Mouse (Mus musculus) thymus, postnatal 14 days (tissue): ENCODE results near the gene Nlgn3.
"Not testable (repeated sequence)": the region's sequence is repeated elsewhere in the genome, so short reads cannot be mapped to it uniquely, and the experiment has no call there.

Experiments
- DNase-seq: peaks from one replicate; pipeline ENCODE4 v3.0.0; 2021

The Nlgn3 gene

DNA sequence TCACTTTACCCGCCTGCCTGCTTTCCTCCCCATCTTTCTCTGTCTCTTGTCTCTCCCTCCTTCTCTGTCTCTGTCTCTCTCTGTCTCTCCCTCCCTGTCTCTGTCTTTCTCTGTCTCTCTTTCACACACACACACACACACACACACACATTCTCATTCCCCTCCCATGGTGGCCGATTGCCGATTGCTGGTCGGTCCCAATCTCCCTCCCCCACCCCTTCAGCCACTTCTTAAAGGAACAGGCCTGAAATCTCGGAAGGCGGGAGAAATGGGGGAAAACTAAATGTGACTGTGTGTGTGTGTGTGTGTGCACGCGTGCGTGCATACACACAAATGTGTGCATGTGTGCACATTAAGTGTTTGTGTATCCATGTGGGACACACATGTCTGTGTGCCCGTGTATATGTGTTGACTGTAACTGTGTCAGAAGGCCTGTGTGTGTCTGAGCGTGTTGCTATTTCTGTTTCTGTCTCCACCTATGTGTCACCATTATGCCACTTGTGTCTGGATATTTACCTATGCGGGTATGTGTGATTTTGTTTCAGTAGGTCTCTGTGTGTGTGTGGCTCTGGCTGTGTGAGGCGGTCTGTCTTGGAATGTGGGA is 1.6 kb downstream of the Nlgn3 start:
- DNase-seq: no peak

DNA sequence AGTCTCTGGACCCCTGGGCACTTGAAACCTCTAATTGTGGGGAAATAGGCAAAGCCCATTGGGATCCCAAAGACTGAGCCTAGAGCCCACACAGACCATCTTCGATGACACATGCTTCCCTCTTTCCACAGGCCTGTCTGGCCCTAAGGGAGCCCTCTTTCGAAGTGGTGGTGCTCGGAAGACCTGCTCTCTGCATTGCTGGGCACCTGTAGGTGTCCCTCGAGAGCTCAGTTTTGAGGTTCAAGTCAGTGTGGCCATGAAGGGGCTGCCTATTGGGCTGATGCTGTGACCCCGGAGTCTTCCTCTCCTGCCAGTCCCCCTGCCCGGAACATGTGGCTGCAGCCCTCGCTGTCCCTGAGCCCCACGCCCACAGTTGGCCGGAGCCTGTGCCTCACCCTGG is 2.7 kb downstream of the Nlgn3 start:
- DNase-seq: no peak

DNA sequence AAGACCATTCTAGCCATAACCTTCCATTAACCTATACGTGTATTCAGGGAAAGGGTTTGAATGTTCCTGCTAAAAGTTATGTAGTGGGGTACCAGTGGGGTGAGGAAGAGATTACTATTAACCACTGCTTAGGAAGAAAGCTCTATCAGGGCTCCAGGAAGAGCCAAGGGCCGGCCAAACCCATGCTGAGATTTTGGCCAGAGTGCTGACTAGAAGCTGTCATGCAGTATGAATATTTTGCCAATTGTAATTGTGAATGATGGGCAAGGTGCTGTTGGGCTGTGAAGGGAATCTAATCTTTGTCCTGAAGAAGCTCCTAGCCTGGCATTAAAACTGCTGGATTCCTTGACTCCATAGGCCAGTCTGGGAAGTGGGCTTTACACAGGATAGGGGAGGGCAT is 5.7 kb downstream of the Nlgn3 start:
- DNase-seq: no peak

DNA sequence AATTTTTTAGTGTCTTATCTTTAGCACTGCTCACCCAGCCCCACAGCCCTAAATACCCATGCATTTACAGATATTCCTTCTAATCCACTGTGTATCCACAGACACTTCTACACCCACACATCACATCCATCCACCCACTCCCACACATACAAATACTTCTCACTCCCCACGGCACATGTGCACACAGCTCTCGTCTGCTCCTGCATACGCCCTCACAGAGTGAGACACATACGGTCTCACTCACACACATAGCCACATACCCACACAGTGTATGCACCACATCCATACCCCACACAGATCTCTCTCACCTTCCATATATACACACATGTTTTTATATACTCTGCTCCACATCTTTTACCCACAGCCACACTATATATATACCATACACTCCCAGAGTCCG is 10.3 kb downstream of the Nlgn3 start:
- DNase-seq: no peak

DNA sequence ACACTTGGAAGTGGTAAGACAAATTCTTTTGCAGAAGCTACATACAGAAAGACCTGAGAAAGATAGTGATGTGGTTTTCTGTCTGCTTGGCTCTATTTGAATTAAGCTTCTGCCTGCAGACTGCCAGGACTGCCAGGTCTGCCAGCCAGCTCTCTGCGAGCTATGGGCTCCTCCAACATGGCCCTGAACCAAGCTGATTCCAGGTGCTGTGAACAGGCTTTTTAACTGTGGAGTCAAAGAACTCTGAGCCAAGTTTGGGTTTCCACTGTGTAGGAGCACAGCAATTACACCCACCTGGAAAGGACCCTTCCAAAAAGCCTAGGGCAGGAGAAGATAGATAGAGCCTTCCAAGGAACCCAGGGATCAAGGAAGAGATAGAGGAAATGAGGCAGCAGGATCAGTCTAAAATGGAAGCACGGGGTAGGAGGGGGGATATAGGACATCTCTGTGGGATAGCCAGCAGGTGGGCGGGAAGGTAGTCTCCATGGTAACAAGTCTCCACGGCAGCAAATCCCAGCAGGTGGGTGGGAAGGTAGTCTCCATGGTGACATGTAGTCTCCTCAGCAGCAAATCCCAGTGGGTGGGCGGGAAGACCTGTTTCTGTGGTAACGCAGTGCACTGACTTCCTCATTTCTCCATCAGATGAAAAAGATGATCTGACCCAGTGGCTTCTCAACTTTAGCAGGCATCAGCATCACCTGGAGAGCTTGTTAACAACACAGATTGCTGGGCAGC is 14.8 kb downstream of the Nlgn3 start:
- no peak for DNase-seq

DNA sequence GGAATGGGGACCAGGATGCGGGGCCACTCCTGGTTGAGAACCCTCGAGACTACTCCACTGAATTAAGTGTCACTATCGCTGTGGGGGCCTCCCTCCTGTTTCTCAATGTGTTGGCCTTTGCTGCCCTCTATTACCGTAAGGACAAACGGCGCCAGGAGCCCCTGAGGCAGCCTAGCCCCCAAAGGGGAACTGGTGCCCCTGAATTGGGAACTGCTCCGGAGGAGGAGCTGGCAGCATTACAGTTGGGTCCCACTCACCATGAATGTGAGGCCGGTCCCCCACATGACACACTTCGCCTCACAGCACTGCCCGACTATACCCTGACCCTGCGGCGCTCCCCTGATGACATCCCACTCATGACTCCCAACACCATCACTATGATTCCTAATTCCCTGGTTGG is 20.8 kb downstream of the Nlgn3 start:
- no peak for DNase-seq

DNA sequence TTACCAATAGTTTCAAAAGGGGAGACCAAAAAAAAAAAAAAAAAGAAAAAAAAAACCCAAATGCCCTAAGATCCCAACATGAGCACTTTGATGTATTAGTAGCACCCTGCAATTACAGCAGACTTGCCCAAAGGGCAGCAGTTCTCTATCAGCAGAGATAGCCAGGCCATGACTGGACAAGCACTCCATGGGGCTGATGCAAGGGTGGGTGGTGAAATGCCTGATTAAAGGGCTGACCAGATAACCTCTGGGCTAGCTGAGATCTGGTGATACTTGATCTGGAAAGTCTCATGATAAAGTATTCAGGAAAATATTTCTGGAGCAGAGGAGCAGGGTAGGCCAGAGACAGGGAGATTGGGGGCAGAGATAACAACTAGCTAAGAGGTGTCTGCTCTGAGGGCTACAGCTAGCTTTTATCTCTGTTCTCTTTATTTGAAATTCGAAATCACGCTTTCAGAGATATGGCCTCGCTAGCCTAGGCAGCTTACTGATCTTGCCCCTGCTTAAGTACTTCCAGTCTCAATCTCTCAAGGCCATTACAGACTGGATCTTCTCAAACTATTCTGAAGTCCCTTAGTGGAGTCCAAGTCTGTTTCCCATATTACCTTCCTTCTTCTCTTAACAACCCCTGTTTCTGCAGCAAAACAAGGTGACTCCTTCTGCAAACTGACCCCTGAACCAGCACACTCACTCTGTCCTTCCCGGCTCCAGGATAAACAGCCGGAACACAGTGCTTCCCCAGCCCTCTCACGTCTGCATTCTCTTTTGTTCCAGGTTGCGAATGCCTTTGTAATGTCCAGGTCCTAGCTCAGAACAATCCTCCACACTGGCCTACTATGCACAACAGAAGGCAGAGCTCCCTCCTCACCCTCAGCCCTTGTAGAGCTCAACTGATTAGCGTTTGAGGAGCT is 27.3 kb downstream of the Nlgn3 start:
- DNase-seq: no peak

DNA sequence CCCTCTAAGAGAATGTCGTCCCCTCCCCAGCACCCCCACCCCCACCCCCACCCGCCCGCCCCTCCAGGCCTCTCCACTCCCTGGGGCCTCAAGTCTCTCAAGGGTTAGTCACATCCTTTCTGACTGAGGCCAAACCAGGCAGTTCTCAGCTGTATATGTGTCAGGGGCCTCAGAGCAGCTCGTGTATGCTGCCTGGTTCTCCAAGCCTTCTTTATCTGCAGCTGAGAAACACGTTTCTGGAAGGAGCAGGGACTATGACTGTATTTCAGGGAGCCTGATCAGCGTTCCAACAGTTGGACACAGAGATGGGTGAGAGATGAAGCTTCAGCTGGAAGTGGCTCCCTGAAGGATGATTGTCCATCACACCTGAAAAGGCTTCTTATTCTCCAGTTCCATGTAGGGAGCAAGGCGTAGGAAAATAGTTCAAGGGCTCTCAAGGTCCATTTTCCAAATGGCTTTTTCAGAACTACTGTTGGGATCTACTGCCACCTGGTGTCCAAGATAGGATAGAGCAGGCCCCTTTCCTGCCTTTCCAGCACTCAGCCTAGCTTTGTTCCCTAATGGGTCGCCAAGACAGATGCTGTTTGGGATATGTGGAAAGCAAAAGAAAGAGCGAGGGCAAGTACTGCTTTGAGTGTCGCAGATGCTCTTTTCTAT is 30.5 kb downstream of the Nlgn3 start:
- peak; percentile 43 for DNase-seq

DNA sequence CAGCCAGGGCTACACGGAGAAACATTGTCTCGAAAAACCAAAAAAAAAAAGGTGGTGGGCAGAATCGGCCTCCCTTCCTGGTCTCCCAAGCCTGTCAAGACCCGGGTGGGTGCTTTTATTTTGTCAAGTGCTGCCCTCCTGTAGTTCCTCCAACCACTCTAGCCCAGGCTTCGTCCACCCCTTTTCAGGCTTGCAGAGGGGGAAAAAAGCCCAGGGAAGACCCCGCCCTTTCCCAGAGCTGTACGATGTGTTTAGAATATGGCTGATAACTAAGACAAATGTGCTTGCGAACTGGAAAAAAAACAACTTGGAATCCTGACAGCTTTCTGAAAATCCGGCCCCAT is 33.0 kb downstream of the Nlgn3 start:
- no peak for DNase-seq

DNA sequence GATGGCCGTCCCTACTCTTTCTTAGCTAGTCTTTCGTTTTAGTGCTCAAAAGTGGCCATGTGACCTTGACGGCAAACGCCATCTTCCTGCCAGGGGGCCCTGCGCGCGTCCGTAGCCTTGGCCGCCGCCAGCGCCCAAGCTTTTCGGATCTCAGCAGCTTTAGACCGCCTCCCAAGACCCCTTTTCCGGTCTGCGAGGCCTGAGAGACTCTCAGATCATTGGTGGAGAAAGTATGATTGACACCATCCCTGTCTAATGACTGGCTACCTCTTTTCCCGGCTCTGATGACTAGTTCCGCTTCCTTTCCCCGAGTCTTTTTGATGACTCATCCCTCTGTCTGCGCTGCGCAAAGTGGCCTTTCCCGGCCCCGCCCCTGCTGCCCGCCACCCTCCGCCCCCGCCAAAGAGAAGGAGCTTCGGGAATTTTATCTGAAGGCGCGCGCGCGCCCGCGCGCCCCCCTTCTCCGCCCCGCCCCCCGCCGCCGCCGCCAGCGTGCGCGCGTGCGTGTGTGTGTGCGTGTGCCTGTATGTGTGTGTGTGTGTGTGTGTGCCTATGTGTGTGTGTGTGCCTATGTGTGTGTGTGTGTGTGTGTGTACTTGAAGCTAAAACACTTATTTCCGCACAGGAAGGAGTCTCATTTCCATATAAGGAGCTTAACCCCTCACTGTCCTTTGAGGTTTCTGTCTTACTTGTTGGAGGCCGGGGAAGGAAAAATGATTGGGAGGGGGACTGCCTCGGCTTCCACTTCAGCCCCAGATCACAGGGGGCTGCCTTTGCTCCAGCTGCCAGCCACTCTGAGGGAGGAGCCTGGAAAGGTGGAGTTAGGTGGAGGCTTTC is 33.6 kb downstream of the Nlgn3 start:
- peak; percentile 83 for DNase-seq

DNA sequence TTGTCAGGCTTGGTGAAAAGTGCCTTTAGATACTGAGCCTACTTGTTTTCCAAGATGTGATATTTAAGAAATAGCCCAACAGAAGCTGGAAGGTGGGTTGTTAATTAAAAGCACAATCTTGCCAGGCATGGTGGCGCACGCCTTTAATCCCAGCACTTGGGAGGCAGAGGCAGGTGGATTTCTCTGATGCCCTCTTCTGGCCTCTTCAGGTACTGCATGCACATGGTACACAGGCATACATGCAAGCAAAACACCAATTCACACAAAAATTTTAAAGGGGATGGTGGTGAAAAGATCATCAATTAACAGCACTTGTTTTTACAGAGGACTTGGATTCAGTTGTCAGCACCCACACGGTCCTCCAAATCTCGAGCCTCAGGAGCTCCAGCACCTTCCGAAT is 35.6 kb downstream of the Nlgn3 start:
- peak; percentile 49 for DNase-seq

DNA sequence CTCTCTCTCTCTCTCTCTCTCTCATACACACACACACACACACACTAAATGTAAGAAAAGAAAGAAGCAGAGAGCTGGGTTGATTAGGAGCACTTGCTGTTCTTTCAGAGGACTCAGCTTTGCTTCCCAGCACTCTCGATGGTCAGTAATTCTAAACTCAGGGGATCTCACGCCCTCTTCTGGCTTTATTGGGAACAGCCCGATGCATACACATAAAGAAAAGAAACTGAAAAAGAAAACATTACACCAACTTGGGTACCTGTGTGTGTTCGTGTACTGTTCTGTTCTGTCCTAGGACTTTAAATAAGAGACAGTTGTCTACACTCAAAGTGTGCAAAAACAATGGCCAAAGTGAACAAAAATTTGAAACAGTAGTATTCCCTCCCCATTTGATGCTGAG is 39.7 kb downstream of the Nlgn3 start:
- no peak for DNase-seq

DNA sequence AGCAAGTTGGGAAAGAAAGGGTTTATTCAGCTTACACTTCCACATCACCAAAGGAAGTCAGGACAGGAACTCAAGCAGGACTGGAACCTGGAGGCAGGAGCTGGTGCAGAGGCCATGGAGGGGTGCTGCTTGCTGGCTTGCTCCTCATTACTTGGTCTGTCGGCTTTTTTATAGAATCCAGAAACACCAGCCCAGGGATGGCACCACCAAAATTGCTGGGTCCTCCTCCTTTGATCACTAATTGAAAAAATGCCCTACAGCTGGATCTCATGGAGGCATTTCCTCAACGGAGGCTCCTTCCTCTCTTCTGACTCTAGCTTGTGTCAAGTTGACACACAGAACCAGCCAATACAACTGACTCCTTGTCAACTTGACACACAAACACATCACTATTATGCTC is 43.9 kb downstream of the Nlgn3 start:
- DNase-seq: not testable (repeated sequence)

DNA sequence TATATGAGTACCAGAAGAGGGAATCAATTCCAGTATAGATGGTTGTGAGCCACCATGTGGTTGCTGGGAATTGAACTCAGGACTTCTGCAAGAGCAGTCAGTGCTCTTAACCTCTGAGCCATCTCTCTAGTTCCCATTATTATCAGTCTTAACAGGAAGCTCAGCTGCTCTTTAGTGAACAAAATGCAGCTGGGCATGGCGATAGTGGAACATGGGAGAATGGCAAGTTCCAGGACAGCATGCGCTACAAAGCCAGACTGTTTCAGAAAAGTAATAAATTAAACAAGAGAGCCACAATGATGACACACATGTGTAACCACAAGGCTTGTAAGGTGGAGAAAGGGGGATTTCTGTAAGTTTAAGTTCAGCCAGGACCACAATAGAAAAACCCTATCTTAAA is 46.5 kb downstream of the Nlgn3 start:
- DNase-seq: no peak

DNA sequence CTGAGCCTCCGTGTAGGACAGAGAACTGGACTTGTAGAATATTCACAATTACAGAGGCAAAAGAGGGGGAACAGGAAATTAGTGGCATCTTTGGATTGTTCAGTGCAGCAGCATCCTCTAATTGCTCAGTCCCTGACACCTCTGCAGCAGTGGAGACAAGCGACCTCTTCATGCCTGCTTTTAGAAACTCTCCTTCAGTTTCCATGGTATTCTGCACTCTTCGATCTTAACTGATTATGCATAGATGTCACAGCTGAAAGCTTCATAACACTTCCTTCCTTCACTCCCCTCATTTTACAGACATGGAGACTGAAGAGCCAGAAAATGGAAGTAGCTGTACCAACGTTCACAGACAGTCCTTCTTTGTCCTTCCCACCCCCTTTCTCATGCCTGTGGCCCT is 47.5 kb downstream of the Nlgn3 start:
- DNase-seq: no peak

DNA sequence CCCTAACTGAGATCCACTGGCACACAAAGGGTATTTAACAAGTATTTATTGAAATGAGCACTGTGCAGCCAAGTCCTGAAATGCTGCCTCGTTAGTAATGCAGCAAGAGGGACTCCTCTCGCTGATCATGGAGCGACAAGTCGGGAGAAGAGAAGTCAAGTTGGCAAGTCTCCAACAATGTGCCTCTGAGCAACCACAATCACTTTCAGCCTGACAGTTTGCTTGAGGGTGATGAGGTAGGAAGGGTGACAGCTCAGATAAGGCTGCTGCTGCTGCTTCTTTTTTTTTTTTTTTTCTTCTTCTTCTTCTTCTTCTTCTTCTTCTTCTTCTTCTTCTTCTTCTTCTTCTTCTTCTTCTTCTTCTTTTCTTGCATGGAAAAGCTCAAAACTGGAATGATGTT is 52.2 kb downstream of the Nlgn3 start:
- no peak for DNase-seq

DNA sequence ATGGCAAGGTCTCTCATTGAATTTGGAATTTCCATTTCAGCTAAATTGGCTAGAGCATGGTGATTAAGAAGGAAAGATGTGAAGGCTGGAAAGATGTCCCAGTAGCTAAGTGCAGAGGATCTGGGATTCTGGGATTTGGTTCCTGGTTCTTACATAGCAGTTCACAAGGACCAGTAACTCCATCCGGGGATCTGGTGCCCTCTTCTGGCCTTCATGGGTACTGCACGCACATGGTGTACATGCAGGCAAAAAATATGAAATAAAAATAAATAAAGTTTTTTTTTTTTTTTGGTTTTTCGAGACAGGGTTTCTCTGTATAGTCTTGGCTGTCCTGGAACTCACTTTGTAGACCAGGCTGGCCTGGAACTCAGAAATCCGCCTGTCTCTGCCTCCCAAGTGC is 59.9 kb downstream of the Nlgn3 start:
- DNase-seq: peak; percentile 9

DNA sequence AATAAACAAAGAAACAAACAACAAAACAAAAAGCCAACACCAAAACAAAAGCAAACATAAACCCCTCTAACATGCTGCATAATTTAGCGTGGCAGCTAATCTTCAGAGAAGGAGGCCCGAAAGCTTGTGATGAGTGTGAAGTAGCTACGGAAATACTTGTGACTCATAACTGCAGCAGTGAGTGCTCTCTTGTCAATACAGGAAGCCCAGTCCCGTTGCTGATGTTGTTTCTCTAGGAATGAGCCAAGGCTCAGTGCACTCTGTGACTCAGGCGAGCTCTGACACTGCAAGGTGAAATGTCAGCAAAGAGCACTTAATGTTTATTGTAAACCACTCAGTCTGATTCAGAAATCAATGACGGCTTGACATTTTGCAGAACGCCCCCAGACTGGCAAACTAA is 70.0 kb downstream of the Nlgn3 start:
- no peak for DNase-seq

DNA sequence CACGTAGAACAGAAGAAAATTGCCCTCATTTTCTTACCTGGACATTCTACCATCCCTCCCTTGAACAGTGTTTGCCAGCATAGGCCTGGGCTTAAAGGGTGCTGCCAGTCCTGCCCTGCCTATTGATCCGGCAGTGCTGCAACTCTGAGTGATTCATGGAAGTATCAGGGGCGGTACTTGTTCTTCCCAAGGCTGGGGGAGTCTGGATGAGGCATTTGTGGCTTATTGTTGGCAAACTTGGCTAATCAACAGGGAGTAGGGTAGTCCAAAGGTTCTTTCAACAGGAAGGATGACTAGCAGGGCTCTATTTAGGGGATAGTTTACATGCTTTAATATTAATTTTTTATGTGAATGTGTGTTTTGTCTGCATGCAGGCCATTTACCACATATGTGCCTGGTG is 71.6 kb downstream of the Nlgn3 start:
- DNase-seq: no peak

DNA sequence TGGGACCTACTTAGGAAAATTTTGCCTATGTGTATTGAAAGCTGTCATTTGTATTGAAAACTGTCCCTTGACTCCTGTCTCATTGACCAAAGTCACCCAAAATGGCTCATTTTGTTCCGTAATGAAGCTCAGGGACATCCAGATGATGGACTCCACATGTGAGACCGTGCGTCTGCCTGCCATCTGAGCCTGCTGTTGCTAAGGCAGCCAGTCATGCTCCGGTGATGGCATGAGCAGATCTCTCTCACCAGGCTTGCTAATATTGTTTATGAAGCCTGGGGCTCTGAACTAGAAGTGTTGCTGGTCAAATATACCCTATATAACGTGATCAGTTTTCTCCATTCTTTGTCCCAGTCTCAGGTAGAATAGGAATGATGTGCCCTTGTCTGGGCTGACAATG is 74.0 kb downstream of the Nlgn3 start:
- no peak for DNase-seq
